Mouse (Mus musculus): ENCODE data around the gene Stoml2.

GRCm38 (mm10) chr4:43045659-43046302, 14.3 kb upstream of the Stoml2 start, which contains the start of gene Fam214b:
- TF ChIP-seq CTCF (IDR thresholded peaks at IDR 0.05) (0 out of 2 replicates have a peak, but pooled peaks have one; percentile 2), EP300 (IDR thresholded peaks at IDR 0.05) (no peak)

Measured in lung, postnatal 0 days (tissue).